ENCODE assay signal across 7 mouse cellular contexts in the genomic region with DNA sequence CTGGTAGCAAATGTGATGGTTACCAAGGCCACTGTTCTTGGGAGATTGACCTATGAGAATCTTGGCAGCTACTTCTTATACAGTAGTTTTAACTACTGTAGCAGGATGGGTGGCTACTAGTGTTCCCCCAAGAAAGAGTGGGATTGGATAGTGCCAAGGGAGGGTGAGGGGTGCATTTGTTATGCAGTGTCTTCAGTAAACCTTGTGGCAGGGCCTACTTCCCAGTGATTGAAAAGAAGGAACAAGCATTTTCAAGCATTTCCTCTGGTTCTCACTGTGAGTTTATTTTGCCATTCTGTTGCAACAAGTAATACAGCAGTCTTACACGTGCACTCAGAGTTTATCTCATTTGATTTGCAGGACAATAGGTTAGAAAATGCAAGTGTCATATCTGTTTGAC. TPM values are rescaled to one million over a fixed set of nuclear protein-coding genes. Genes with fewer than 3 reads are reported as not detected.
A peak's percentile ranks its signal among the peaks of the same experiment; 100 is the strongest.
DNase-seq lines count a peak whose midpoint lies in the region; ATAC-seq lines count a peak whose summit lies in the region.

No protein-coding gene starts in this region.

- peak overlapping the region; percentile 91 for H3K4me2 ChIP-seq in neural tube, embryonic 11.5 days (ENCODE audit: low read depth)
- peak overlapping the region; percentile 96 for H3K4me2 ChIP-seq in forebrain, embryonic 11.5 days (ENCODE audit: low read depth, low read length, severe bottlenecking)
- H3K4me2 ChIP-seq in limb, embryonic 13.5 days (replicated peaks), result peak overlapping the region; percentile 97
- H3K4me2 ChIP-seq in stomach, embryonic 16.5 days (ENCODE audit: low read depth, low read length), result peak overlapping the region; percentile 90

- H3K4me1 ChIP-seq in neural tube, embryonic 11.5 days (ENCODE audit: control insufficient read depth, insufficient read depth, low read length), result peaks cover 23% of the 10 kb centered on the region
- H3K4me1 ChIP-seq in forebrain, embryonic 11.5 days (replicated peaks; ENCODE audit: control insufficient read depth, insufficient read depth, low read length), result peaks cover 13% of the 10 kb centered on the region
- H3K4me1 ChIP-seq in limb, embryonic 13.5 days, result peaks cover 36% of the 10 kb centered on the region
- H3K4me1 ChIP-seq in stomach, embryonic 16.5 days (ENCODE audit: control insufficient read depth, insufficient read depth, low read length), result peaks cover 24% of the 10 kb centered on the region

- peak overlapping the region; percentile 92 for H3K4me3 ChIP-seq in neural tube, embryonic 11.5 days (ENCODE audit: low read depth, low read length)
- peak overlapping the region; percentile 93 for H3K4me3 ChIP-seq in forebrain, embryonic 11.5 days (ENCODE audit: low read depth, low read length)
- peak overlapping the region; percentile 91 for H3K4me3 ChIP-seq in limb, embryonic 13.5 days
- H3K4me3 ChIP-seq in stomach, embryonic 16.5 days (replicated peaks; ENCODE audit: low read length), result peak overlapping the region; percentile 71

- peak overlapping the region; percentile 84 for H3K9ac ChIP-seq in neural tube, embryonic 11.5 days (ENCODE audit: low read length)
- H3K9ac ChIP-seq in forebrain, embryonic 11.5 days (ENCODE audit: low read length), result peak overlapping the region; percentile 84
- peak overlapping the region; percentile 90 for H3K9ac ChIP-seq in limb, embryonic 13.5 days
- H3K9ac ChIP-seq in stomach, embryonic 16.5 days (ENCODE audit: low read length), result peak overlapping the region; percentile 75

- no peak for ATAC-seq in neural tube, embryonic 11.5 days (ENCODE audit: insufficient read depth, low FRiP score, low TSS enrichment)
- ATAC-seq in forebrain, embryonic 11.5 days (replicated peaks; ENCODE audit: low FRiP score), result no peak
- ATAC-seq in limb, embryonic 13.5 days (ENCODE audit: low FRiP score, low read depth), result no peak
- no peak for ATAC-seq in stomach, embryonic 16.5 days (ENCODE audit: insufficient read depth, low FRiP score)

- H3K27ac ChIP-seq in neural tube, embryonic 11.5 days (ENCODE audit: low read depth, low read length), result no peak overlapping the region
- H3K27ac ChIP-seq in forebrain, embryonic 11.5 days (ENCODE audit: low read depth, low read length), result no peak overlapping the region
- H3K27ac ChIP-seq in limb, embryonic 13.5 days, result peak overlapping the region; percentile 92; the same call in 1 of the 2 replicates
- H3K27ac ChIP-seq in stomach, embryonic 16.5 days (ENCODE audit: low read length), result peak overlapping the region; percentile 93

- WGBS in neural tube, embryonic 11.5 days, result 68% methylated on average over 1 of the region's 1 CpGs
- WGBS in forebrain, embryonic 11.5 days, result 51% methylated on average over 1 of the region's 1 CpGs
- WGBS in limb, embryonic 13.5 days, result 59% methylated on average over 1 of the region's 1 CpGs
- 27% methylated on average over 1 of the region's 1 CpGs for WGBS in stomach, embryonic 16.5 days

- H3K27me3 ChIP-seq in neural tube, embryonic 11.5 days (ENCODE audit: control insufficient read depth, insufficient read depth, low read length), result no peaks in the 10 kb centered on the region
- H3K27me3 ChIP-seq in forebrain, embryonic 11.5 days (ENCODE audit: control insufficient read depth, insufficient read depth, low read length), result no peaks in the 10 kb centered on the region
- no peaks in the 10 kb centered on the region for H3K27me3 ChIP-seq in limb, embryonic 13.5 days
- no peaks in the 10 kb centered on the region for H3K27me3 ChIP-seq in stomach, embryonic 16.5 days (ENCODE audit: control insufficient read depth, insufficient read depth, low read length)

- DNase-seq in neural tube, embryonic 11.5 days (ENCODE audit: low spot score), result no peak
- no peak for DNase-seq in neural tube, embryonic 10.5 days (ENCODE audit: extremely low spot score, low spot score)
- no peak for DNase-seq in forebrain, embryonic 11.5 days (ENCODE audit: low spot score)
- no peak for DNase-seq in spleen, postnatal 4 days (ENCODE audit: low spot score in 2 of 2)
- DNase-seq in c-Kit-positive CD71-positive TER-119-positive erythroid progenitor cells, embryonic 14.5 days (ENCODE audit: low spot score), result no peak

- H3K9me3 ChIP-seq in neural tube, embryonic 11.5 days (ENCODE audit: control insufficient read depth, low read length), result no peaks in the 10 kb centered on the region
- H3K9me3 ChIP-seq in forebrain, embryonic 11.5 days (ENCODE audit: control insufficient read depth, low read length), result no peaks in the 10 kb centered on the region
- H3K9me3 ChIP-seq in limb, embryonic 13.5 days, result no peaks in the 10 kb centered on the region
- no peaks in the 10 kb centered on the region for H3K9me3 ChIP-seq in stomach, embryonic 16.5 days (replicated peaks; ENCODE audit: control insufficient read depth, low read length)

- peaks cover 9% of the 10 kb centered on the region; the same call in 1 of the 2 replicates for H3K36me3 ChIP-seq in neural tube, embryonic 11.5 days (ENCODE audit: control insufficient read depth, insufficient read depth, low read length)
- no peaks in the 10 kb centered on the region; the same call in 1 of the 2 replicates for H3K36me3 ChIP-seq in forebrain, embryonic 11.5 days (ENCODE audit: control insufficient read depth, insufficient read depth, low read length)
- H3K36me3 ChIP-seq in limb, embryonic 13.5 days, result peaks cover 48% of the 10 kb centered on the region
- H3K36me3 ChIP-seq in stomach, embryonic 16.5 days (ENCODE audit: control insufficient read depth, insufficient read depth, low read length), result peaks cover 7% of the 10 kb centered on the region; the same call in 1 of the 2 replicates

RNA-seq across cellular contexts. Expression of a gene that starts 1.1 kb away (rescaled TPM):
- polyA plus RNA-seq in neural tube, embryonic 11.5 days (2014; fragmentation: Nextera tagmentation; extraction: Ambion mirVana), result 43.5 and 46.8 TPM in 2 replicates
- polyA plus RNA-seq in forebrain, embryonic 11.5 days (2014; fragmentation: Nextera tagmentation; extraction: Ambion mirVana), result 41.5 and 47.9 TPM in 2 replicates
- polyA plus RNA-seq in limb, embryonic 13.5 days (2015; fragmentation: Nextera tagmentation; extraction: Ambion mirVana), result 42.3 and 43.3 TPM in 2 replicates
- 37.0 and 38.5 TPM in 2 replicates for polyA plus RNA-seq in stomach, embryonic 16.5 days (2015; fragmentation: Nextera tagmentation; extraction: Ambion mirVana)

RNA-seq across cellular contexts. Expression of a gene that starts 1.3 kb away (rescaled TPM):
- polyA plus RNA-seq in neural tube, embryonic 11.5 days (2014; fragmentation: Nextera tagmentation; extraction: Ambion mirVana), result 115 and 127 TPM in 2 replicates
- polyA plus RNA-seq in forebrain, embryonic 11.5 days (2014; fragmentation: Nextera tagmentation; extraction: Ambion mirVana), result 151 TPM in 2 replicates
- 60.6 and 61.4 TPM in 2 replicates for polyA plus RNA-seq in limb, embryonic 13.5 days (2015; fragmentation: Nextera tagmentation; extraction: Ambion mirVana)
- 72.0 and 75.5 TPM in 2 replicates for polyA plus RNA-seq in stomach, embryonic 16.5 days (2015; fragmentation: Nextera tagmentation; extraction: Ambion mirVana)

RNA-seq across cellular contexts. Expression of a gene that starts 11.5 kb away (rescaled TPM):
- polyA plus RNA-seq in neural tube, embryonic 11.5 days (2014; fragmentation: Nextera tagmentation; extraction: Ambion mirVana), result not detected in 2 replicates
- 0.24 TPM in 1 of 2 replicates, not detected in the other for polyA plus RNA-seq in forebrain, embryonic 11.5 days (2014; fragmentation: Nextera tagmentation; extraction: Ambion mirVana)
- polyA plus RNA-seq in limb, embryonic 13.5 days (2015; fragmentation: Nextera tagmentation; extraction: Ambion mirVana), result 0.28 and 0.38 TPM in 2 replicates
- 28.7 and 32.9 TPM in 2 replicates for polyA plus RNA-seq in stomach, embryonic 16.5 days (2015; fragmentation: Nextera tagmentation; extraction: Ambion mirVana)

RNA-seq across cellular contexts. Expression of a gene that starts 35.6 kb away (rescaled TPM):
- polyA plus RNA-seq in neural tube, embryonic 11.5 days (2014; fragmentation: Nextera tagmentation; extraction: Ambion mirVana), result 9.5 and 10.4 TPM in 2 replicates
- polyA plus RNA-seq in forebrain, embryonic 11.5 days (2014; fragmentation: Nextera tagmentation; extraction: Ambion mirVana), result 13.3 and 15.4 TPM in 2 replicates
- 11.7 and 12.9 TPM in 2 replicates for polyA plus RNA-seq in limb, embryonic 13.5 days (2015; fragmentation: Nextera tagmentation; extraction: Ambion mirVana)
- 8.4 and 10.0 TPM in 2 replicates for polyA plus RNA-seq in stomach, embryonic 16.5 days (2015; fragmentation: Nextera tagmentation; extraction: Ambion mirVana)

RNA-seq across cellular contexts. Expression of a gene that starts 43.8 kb away (rescaled TPM):
- polyA plus RNA-seq in neural tube, embryonic 11.5 days (2014; fragmentation: Nextera tagmentation; extraction: Ambion mirVana), result 19.0 and 24.1 TPM in 2 replicates
- polyA plus RNA-seq in forebrain, embryonic 11.5 days (2014; fragmentation: Nextera tagmentation; extraction: Ambion mirVana), result 21.0 and 23.1 TPM in 2 replicates
- 14.8 and 15.3 TPM in 2 replicates for polyA plus RNA-seq in limb, embryonic 13.5 days (2015; fragmentation: Nextera tagmentation; extraction: Ambion mirVana)
- 3.4 and 3.5 TPM in 2 replicates for polyA plus RNA-seq in stomach, embryonic 16.5 days (2015; fragmentation: Nextera tagmentation; extraction: Ambion mirVana)

Comparison
In these comparisons a context has a peak if more than half of its experiments do, and no peak if none do; other contexts are left out.
1. H3K27ac ChIP-seq: peak in limb, embryonic 13.5 days (single experiment) and stomach, embryonic 16.5 days (single experiment); none in neural tube, embryonic 11.5 days (single experiment) and forebrain, embryonic 11.5 days (single experiment).
2. RNA of a gene that starts 11.5 kb away (polyA plus RNA-seq): 28.7 to 32.9 TPM in stomach, embryonic 16.5 days; 0.28 to 0.38 TPM in limb, embryonic 13.5 days, not detected in neural tube, embryonic 11.5 days and 0.24 TPM in forebrain, embryonic 11.5 days; every median in the first group is over 10 times any median in the second.
3. Peak in every context shown above with its lines, with median percentiles within 50 percentile points of each other: H3K4me2 ChIP-seq, H3K4me3 ChIP-seq and H3K9ac ChIP-seq.